Mouse (Mus musculus): Measurements from ENCODE around the gene Slc4a1.

GRCm38 (mm10) chr11:102308979-102309378 is 57.0 kb downstream of the Slc4a1 start:
- TF ChIP-seq CTCF (IDR thresholded peaks at IDR 0.05; ENCODE audit: low read depth) (peak; percentile 99), EP300 (IDR thresholded peaks at IDR 0.05; ENCODE audit: low read depth) (peak; percentile 50)
